Mouse (Mus musculus) gastrocnemius, adult 8-10 months (tissue): ENCODE data around the gene Slc24a2. TPM values are rescaled to one million over a fixed set of nuclear protein-coding genes. Genes with fewer than 3 reads are reported as not detected.

Experiments used
- DNase-seq, 2 experiments: peaks; one replicate each; pipeline ENCODE4 v3.0.0; 2022; ENCODE audit warnings: low spot score in 2 of 2
- total RNA-seq, 4 experiments: library from RNA; stranded (reverse); gene quantifications; 2 replicates each; pipeline ENCODE4 v1.2.4; 2022

The Slc24a2 gene
- total RNA-seq, 4 experiments from 2014 or later: 0.39 to 0.58 (median 0.52) TPM

GRCm38 (mm10) chr4:87047131-87047530 lies 183.1 kb downstream of the Slc24a2 start:
- no peak for DNase-seq

GRCm38 (mm10) chr4:87043296-87043695 lies 187.0 kb downstream of the Slc24a2 start:
- no peak for DNase-seq

GRCm38 (mm10) chr4:87041412-87041997 lies 188.8 kb downstream of the Slc24a2 start:
- DNase-seq: no peak

GRCm38 (mm10) chr4:87037592-87037991 lies 192.7 kb downstream of the Slc24a2 start:
- DNase-seq: no peak

- DNase-seq: no peak
Measured at GRCm38 (mm10) chr4:87036507-87036906, 193.8 kb downstream of the Slc24a2 start.

- no peak for DNase-seq
Measured at GRCm38 (mm10) chr4:87035701-87036100, 194.6 kb downstream of the Slc24a2 start.

DNA sequence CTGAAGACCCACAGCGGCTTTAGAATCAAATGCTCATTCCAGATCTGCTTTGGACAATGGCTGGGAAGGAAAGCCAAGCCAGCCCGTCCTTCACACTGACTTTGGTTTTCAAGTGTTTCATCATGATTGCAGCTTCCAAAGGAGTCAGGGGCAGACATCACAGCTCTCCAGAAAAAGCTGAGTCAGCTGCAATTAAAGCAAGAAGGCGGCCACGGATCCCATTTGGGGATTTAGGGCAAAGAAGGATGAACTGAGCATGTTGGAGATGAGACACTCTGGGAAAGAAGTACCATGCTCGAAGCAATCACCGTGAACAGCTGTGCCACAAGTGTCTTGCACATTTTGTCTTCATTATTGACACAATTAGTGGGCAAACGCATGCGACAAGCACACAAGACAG lies 197.6 kb downstream of the Slc24a2 start:
- no peak for DNase-seq

GRCm38 (mm10) chr4:87031076-87031475 lies 199.2 kb downstream of the Slc24a2 start:
- DNase-seq: no peak

DNA sequence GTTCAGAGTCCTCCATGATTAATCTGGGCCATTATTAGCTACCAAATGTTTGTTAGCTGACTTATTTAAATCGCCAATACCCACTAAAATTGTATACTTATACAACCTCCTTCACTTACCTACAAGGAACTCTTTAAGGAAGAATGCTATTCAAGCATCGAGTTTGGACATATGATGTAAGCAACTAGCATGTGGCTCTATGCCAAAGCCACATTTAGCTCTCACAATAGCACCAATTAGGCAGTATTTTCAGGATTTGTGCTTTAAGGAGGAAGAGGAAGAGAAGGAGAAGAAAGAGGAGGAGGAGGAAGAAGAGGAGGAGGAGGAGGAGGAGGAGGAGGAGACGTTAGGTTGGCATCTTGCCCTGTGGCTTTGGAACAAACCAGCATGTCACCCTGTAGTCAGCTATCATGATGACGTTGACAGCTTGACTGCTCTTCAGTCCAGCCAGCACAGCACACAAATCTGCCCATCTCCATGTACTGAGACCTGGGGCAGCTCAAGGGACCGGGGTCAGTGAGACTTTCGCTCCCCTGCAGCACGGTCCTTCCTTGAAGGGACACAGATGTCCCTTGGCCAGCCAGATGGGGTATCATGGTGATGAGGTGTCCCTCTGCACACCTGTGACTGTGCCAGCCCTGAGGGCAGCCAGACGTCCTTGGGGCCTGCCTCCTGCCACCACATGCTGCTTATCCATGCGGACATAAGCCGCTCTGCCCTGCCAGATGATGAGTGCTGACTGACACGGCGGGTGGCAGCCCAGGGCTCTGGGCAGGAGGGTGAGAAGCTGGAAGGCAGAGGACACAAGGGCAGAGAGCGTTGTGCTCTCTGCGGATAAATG lies 203.7 kb downstream of the Slc24a2 start:
- DNase-seq: no peak

DNA sequence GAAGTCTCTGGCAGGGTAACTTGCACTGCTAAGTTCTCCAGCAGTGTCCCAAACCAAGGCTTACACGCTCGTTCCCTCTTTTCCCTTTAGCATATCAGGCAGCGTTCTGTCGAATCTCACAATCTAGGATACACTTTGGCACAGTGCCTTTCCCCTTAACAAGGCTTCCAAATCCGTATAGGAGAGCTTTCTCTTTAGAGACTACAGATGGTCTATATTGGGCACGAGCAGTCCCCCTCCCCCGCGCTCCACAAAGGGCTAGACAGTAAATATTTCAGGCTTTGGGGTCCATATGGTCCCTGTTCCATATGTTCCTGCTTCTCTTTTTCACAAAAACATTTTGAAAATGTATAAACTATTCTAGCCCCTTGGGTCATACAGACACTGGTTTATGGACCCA lies 205.7 kb downstream of the Slc24a2 start:
- DNase-seq: no peak

- no peak for DNase-seq
Measured at GRCm38 (mm10) chr4:87021542-87021941, 208.7 kb downstream of the Slc24a2 start.

- DNase-seq: no peak
Measured at GRCm38 (mm10) chr4:87019486-87020105, 210.7 kb downstream of the Slc24a2 start.

DNA sequence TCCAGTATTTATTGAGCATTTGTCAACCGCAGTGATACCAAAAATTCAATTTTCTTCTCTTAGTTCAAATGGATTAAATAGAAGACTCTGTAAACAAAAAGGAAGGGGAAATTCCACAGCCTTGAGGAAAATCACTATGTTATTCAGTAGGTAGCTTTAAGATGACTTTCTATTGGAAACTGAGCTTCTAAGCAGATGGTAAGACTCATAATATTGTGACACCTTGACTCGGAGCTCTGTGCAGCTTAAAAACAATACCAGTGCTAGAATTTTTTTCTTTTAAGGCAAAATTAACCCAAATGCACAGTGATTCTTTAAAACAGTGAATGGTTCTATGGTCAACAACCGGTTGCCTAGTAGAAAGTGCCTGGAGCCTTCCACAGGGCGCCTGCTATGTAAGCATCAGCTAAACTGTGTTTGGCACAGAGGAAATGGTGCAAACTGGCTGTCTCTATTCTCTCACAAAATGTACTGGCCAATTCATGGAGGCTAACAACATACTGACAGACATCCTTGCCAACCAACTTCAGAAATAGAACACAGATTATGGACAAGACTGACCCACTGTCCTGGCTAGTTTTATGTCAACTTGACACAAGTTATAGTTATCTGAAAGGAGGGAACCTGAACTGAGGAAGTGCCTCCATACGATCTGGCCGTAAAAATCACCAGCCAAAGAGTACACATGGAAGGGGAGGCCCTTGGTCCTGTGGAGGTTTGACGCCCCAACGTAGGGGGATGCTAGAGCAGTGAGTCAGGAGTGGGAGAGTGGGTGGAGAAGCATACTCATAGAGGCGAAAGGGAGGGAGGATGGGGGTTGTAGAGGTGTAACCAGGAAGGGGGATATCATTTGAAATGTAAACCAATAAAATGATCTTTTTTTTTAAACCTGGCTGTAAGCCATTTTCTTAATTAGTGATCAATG lies 211.9 kb downstream of the Slc24a2 start:
- DNase-seq: no peak

DNA sequence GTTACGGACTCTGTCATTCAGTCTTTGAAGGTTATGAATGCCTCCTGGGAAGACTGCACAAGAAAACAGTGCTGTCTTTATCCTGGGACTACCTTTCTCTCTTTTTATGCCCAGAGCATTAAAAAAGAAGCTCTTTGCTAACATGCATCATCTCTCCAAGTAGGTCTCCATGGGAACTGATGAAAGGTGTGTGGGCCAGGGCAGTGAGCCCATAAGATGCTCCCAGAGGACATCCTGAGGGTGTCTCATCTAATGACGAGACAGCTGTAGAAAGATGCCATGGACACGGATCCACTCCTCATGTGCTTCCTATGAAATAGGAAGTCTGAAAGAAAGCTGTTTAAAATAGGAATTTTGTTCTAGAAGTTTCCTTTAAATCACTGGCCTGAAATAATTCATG lies 212.8 kb downstream of the Slc24a2 start:
- DNase-seq: no peak

DNA sequence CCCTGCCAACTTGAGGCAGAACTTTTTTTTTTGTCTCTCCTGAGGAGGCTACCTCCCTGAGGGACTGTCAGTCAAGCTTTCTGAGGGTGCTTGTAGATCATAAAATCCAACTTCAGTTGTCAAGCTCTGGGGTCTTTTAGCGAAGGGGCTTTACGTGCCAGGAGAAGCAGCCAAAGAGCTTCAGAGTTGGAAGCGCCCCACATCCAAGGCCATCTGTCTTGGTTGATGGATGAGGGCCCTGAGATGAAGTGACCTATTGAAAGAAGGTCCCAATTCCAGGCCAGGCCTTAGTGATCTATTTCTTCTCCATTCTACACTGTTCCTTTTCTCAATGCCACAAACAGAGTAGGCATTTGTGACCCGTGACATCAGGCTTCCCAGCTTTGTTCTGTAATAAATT lies 214.5 kb downstream of the Slc24a2 start:
- no peak for DNase-seq

DNA sequence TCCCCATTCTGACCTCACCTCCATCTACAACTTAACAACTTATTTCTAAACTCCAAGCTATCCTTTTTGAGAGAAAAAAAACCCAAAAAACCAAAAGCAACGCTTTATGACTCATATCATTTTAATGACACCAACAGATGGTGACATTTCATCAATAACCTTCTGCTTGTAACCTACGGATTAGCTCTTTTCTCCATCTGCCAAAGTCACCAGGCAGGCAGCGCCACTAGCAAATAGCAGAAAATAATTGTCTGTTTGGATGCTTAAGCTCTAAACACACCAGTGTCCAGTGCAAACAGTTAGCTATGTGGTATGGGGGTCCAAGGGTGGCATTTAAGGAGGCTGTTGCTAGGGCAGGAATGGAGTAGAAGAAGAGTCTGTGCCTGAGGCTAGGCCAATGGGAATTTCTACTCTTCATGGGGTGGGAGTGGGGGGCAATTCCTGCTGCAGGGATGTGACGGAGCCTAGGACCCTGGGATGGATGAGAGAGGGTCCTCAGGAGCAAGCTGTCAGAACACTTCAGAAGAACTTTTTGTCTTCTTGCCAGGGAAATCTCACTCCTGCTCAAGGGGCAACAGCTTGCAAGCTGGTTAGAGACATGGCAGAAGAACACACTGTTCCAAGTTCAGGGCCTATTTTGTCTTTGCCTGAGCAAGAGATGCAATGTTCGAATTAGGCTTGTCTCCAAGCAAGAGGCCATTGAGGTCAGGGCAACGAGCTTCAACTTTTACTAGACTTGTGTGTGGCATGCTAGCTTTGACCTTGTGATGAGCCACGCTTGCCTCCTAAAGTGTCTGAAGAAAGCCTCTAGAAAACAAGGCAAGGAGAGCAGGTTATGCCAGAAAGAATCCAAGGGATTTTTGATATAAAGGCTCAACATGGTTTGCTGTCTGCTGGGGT lies 216.3 kb downstream of the Slc24a2 start:
- DNase-seq: no peak

- no peak for DNase-seq
Measured at GRCm38 (mm10) chr4:86992470-86992869, 237.8 kb downstream of the Slc24a2 start.

GRCm38 (mm10) chr4:86989301-86989700 lies 241.0 kb downstream of the Slc24a2 start:
- DNase-seq: no peak

DNA sequence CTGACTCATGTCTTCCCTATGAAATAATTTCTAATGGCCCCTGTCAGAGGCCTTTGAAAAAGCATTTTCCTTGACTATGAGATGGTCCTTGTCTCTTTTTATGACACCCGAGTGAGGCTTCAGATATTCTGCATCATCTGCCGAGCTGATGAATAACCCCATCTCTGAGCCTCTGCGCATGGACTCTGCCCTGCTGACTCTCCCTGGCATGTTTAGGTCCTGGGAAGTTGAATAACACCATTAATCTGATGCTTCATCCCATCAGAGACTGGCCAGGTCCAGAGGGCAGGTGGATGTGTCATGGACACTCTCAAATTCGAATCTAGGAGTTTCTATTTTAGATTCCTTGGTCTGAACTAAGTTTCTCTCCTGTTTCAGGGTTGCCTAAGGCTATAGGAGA lies 242.4 kb downstream of the Slc24a2 start:
- no peak for DNase-seq

- no peak for DNase-seq
Measured at GRCm38 (mm10) chr4:86977272-86977671, 253.0 kb downstream of the Slc24a2 start.
